Mouse (Mus musculus) cortical plate, adult 2 months (tissue): ENCODE data around the gene Timmdc1. TPM values are rescaled to one million over a fixed set of nuclear protein-coding genes. Genes with fewer than 3 reads are reported as not detected.

Experiments used
- H3K27ac ChIP-seq: fragments of 200-500 bp; 2 replicates; pipeline ENCODE4 v1.5.1; 2012; ENCODE audit warnings: low read length, control low read depth, inconsistent platforms; ENCODE audit not compliant: insufficient read depth
- H3K4me1 ChIP-seq: fragments of 200-500 bp; 2 replicates; pipeline ENCODE4 v1.6.1; 2011; ENCODE audit warnings: low read length; ENCODE audit not compliant: control insufficient read depth, insufficient read depth
- H3K4me3 ChIP-seq: fragments of 200-500 bp; 2 replicates; pipeline ENCODE4 v1.5.1; 2011; ENCODE audit warnings: mild to moderate bottlenecking, low read length, control low read depth; ENCODE audit not compliant: insufficient read depth
- CTCF ChIP-seq: fragments of 200-500 bp; IDR thresholded peaks from 2 replicates; pipeline ENCODE4 v1.5.1; 2011; ENCODE audit warnings: mild to moderate bottlenecking, control low read depth, low read length; ENCODE audit not compliant: insufficient read depth; ENCODE audit errors: extremely low read depth
- POLR2A ChIP-seq: fragments of 200-500 bp; IDR thresholded peaks from 2 replicates; pipeline ENCODE4 v1.6.1; 2011; ENCODE audit warnings: mild to moderate bottlenecking, low read length, control low read depth; ENCODE audit not compliant: insufficient read depth; ENCODE audit errors: extremely low read depth
- polyA plus RNA-seq: library from polyadenylated mRNA; depleted of rRNA; stranded (reverse); fragments of >200 nt; gene quantifications from 2 replicates; pipeline ENCODE4 v1.2.3, GENCODE M21; 2012; rRNA removed

The Timmdc1 gene
- 16.2 and 16.8 TPM in 2 replicates for polyA plus RNA-seq

GRCm38 (mm10) chr16:38522129-38523084, at the start of gene Timmdc1:
TSS of gene Timmdc1 (minus strand) at chr16:38522663.
- peak; percentile 93 for TF ChIP-seq POLR2A
- no peak for TF ChIP-seq CTCF
- H3K27ac ChIP-seq, result peak within 1 kb of the TSS; percentile 75
- 0 out of 2 replicates have a peak, but pooled peaks cover 1% of the 10 kb centered on the region for H3K4me1 ChIP-seq
- H3K4me3 ChIP-seq, result peak within 1 kb of the TSS; percentile 79

DNA sequence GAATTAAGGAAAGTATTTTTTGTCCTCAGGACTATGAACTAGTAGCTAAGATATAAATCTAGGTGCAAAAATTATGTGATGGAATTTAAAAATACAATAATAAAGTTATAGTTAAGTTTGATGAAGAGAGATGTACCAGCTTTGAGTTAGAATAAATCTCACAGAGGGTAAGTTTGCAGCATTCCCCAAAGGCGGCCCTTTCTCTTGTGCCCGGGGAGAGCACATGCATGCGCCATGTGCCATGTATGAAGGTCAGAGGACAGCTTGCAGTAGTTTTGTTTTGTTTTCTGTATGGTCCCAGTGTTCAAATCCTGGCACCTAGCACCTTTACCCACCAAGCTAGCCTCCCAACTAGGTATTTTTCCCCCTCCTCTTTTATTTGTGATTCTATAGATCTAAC, 49.0 kb upstream of the Timmdc1 start:
- Histone ChIP-seq H3K4me1 (no peaks in the 10 kb centered on the region), H3K4me3 (no peak overlapping the region), H3K27ac (no peak overlapping the region)
- TF ChIP-seq POLR2A (no peak), CTCF (no peak)

GRCm38 (mm10) chr16:38568192-38568591, 45.7 kb upstream of the Timmdc1 start:
- TF ChIP-seq CTCF (no peak), POLR2A (no peak)

GRCm38 (mm10) chr16:38563516-38563915, 41.1 kb upstream of the Timmdc1 start:
- H3K4me1 ChIP-seq, result no peaks in the 10 kb centered on the region
- no peak for TF ChIP-seq CTCF
- no peak for TF ChIP-seq POLR2A
- H3K27ac ChIP-seq, result no peak overlapping the region
- peak overlapping the region; percentile 66 for H3K4me3 ChIP-seq

More at GRCm38 (mm10) chr16:38568192-38568591, 45.7 kb upstream of the Timmdc1 start:
- Histone ChIP-seq H3K4me3 (no peak overlapping the region), H3K27ac (no peak overlapping the region), H3K4me1 (no peaks in the 10 kb centered on the region)

- no peaks in the 10 kb centered on the region for H3K4me1 ChIP-seq
- peak overlapping the region; percentile 66 for H3K4me3 ChIP-seq
- H3K27ac ChIP-seq, result no peak overlapping the region
- no peak for TF ChIP-seq CTCF
- no peak for TF ChIP-seq POLR2A
Observed at GRCm38 (mm10) chr16:38562968-38563327, 40.5 kb upstream of the Timmdc1 start.

DNA sequence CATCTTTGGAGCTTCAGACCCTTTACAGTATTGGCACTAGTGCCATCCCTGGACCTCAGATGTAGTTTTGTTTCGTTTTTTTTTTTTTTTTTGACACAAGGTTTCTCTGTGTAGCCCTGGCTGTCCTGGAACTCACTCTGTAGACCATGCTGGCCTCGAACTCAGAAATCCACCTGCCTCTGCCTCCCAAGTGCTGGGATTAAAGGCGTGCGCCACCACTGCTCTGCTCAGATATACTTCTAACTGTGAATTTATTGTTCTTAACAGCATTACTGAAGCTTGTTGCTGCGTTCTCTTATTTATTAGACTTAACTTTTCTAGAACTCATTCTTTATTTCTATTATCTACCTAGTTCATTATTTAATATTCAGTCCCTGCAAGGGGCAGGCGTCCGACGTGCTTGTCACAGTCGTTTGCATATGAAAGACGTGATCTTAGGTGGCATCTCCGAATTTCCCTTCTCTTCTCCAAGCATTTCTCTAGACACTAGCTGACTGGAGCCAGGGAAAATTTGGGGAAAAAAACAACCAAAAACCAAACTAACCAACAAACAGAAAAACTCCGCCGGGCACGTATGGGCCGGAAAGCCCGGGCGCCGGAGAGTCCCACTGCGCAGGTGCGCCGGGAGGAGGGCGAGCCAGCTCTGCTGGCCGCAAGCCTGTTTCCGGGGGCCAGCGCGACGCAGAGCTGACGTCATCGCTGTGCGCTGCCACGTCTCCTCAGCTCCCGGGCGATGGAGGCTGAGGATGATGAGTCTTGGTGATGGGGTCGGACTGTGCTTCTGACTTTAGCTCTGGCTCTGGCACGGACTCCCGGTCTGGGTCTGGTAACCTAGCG, 39.9 kb upstream of the Timmdc1 start:
- Histone ChIP-seq H3K27ac (peak overlapping the region; percentile 24; the same call in 1 of the 2 replicates), H3K4me1 (no peaks in the 10 kb centered on the region), H3K4me3 (peak overlapping the region; percentile 66)
- TF ChIP-seq CTCF (no peak), POLR2A (peak; percentile 97)

GRCm38 (mm10) chr16:38558221-38558748, 35.8 kb upstream of the Timmdc1 start, which contains the start of gene Tmem39a:
TSS of gene Tmem39a (plus strand) at chr16:38558698.
- H3K27ac ChIP-seq, result no peak within 1 kb of the TSS
- H3K4me3 ChIP-seq, result no peak within 1 kb of the TSS
- TF ChIP-seq POLR2A, result no peak
- no peak for TF ChIP-seq CTCF
- no peaks in the 10 kb centered on the region for H3K4me1 ChIP-seq

DNA sequence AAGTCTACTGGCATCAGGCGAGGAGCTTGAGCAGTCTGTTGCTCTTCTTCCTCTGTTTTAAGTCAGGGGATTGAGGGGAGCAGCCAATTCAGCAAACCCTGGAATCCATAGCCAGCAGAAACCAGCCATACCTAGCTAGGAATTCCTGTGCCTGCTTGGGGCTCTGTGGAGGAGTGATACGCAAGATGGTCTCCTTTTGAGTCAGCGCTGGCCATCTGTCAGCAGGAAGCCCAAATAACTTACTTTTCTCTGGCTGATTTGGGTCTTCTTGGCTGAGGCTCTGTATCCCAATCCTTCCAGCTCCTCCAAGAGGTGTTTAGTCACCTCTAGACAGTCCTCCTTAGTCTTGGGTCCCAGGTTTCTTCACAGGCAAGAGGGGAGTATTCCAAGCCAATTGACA, 33.5 kb upstream of the Timmdc1 start:
- Histone ChIP-seq H3K4me3 (no peak overlapping the region), H3K27ac (no peak overlapping the region), H3K4me1 (no peaks in the 10 kb centered on the region)
- TF ChIP-seq POLR2A, result no peak
- no peak for TF ChIP-seq CTCF

GRCm38 (mm10) chr16:38549479-38550396, 27.3 kb upstream of the Timmdc1 start, which contains the start of gene Poglut1:
TSS of gene Poglut1 (minus strand) at chr16:38550258.
- H3K4me3 ChIP-seq, result peak within 1 kb of the TSS; percentile 95
- H3K27ac ChIP-seq, result peak within 1 kb of the TSS; percentile 80
- TF ChIP-seq CTCF, result no peak
- peak; percentile 87 for TF ChIP-seq POLR2A
- H3K4me1 ChIP-seq, result no peaks in the 10 kb centered on the region

- Histone ChIP-seq H3K4me3 (no peak overlapping the region), H3K4me1 (no peaks in the 10 kb centered on the region), H3K27ac (no peak overlapping the region)
- TF ChIP-seq POLR2A, result no peak
- no peak for TF ChIP-seq CTCF
Observed at GRCm38 (mm10) chr16:38548000-38548399, 25.5 kb upstream of the Timmdc1 start.
